Mouse (Mus musculus) embryo, embryonic 11.5 days (tissue): ENCODE results near the gene Exph5.

Experiments used
- DNase-seq: peaks from one replicate; pipeline ENCODE4 v3.0.0-alpha.2; 2012; ENCODE audit warnings: low read depth, low spot score

The Exph5 gene

DNA sequence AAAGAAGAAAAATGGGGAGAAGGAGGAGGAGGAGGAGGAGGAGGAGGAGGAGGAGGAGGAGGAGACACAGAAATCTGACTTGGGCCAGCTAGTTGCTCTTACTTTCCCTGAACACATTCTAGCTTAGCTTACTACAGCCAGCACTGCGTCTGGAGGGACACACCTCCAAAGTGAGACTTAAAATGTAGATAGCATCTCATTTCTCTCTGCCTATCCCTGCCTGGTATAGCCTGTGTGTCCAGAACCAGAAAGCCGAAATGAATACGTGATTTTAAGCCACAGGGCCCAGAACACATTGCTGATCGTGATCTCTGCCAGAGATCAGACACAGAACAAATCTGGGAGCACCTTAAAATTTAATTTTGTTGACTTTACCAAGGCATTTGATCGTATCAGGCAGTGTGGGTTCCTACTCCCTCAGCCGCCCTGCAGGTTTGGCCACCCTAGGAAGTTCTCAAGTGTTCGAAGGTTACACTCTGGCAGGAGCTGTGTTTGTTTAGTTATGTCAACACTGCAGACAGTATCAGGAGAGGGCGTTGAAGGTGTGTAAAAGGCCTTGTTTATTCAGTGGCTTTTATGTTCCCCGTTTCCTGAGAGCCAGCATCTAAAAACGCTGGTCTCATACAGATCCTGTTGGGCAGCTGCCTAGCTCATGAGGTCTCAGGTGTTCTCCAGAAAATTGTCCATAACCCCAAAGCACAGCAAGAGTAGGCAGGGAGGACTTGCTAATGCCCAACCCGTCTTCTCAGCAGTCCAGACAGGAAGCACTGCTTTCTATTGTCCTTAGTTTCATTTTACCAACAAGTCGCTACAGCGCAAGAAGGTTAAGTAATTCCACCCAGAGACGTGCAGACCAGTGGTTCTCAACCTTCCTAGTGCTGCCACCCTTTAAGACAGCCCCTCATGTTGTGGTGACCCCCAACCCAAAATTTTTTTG is 55.0 kb downstream of the Exph5 start:
- DNase-seq, result no peak

DNA sequence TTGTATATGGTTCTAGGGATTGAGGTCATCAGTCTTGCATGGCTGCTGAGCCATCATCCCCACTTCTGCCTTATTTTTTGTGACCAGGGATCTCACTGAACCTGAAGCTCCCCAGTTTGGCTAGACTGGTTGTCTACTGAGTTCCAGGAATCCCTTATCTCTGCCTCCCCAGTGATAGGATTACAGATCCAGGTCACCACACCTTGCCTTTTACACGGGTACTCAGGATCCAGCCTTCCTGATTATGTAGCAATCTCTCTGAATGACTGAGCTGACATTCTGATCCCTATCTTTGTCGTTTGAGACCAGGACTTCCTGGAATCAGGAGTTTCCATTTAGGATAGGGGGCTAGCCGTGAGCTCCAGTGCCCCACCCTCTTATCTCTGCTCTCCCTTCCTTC is 69.9 kb downstream of the Exph5 start:
- DNase-seq, result no peak

DNA sequence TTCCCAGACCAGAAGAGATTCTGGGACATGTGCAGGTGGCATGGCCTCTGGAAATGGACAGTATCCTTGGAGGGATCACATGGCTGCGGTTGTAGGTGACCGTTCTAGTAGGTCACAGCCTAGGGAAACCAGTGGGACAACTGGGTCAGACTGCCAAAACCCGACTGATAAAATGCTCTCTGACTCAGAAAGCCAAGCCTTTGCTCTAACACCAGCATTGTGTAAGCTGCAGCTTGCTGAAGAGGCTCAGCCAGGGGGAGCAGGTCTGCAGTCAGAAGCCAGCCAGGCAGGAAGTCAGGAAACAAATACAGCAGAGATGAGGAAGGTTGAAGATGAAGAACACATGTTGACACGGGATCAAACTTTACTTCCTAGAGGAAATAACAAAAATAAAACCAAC is 74.4 kb downstream of the Exph5 start:
- no peak for DNase-seq

DNA sequence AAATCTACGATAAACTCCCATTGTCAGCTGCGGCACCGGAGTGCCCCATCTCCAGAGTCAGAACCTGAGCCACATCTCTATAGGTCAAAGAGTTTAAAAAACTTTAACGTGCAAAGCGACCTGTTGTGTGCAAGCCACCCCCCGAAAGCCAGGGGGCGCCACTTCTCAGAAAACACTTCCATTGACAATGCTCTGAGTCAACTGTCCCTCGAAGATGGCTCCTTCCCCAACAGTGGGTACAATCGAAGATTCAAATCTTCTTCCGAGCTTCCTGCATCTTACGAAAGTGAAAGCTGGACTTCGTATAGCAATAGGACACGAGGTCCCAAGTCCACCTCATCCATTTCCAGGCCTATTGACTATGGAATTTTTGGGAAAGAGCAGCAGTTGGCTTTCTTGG is 75.3 kb downstream of the Exph5 start:
- no peak for DNase-seq

DNA sequence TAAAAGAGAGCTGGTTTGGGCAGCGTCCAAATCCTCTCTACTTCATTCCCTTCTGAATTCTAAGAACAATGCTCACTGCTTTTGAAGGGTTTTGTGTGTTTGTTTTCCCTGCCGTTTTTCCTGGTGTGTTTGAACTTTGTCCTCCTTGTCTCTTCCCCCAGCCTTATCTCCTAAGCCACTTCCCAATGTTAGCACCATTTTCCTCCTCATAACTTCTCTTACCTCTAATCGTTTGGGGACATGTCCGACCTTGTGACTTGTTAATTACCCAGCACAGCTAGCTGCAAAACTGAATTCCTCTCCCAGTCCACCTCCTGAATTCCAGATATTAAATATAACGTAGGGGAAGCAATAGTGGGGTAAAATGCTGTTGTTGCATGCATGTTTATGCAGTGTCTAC is 76.1 kb downstream of the Exph5 start:
- DNase-seq, result no peak

DNA sequence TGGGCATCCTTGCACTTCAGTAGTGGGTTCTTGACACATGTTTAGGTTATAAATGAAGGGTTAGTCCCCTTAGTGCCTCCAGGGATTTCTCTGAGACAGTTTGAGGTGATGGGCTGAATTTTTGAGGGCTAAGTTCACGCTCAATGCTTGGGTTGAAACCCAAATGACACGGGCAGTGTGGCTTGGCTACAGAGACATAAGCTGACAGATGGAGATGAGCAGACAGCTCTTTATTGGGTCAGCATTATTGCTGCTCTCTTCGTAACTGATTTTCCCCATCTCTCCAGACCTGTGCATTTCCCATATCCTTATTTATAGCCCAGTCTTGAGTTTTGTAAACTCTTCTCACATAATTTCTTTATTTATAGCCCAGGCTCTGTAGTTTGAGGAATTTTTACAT is 76.7 kb downstream of the Exph5 start:
- DNase-seq, result no peak

DNA sequence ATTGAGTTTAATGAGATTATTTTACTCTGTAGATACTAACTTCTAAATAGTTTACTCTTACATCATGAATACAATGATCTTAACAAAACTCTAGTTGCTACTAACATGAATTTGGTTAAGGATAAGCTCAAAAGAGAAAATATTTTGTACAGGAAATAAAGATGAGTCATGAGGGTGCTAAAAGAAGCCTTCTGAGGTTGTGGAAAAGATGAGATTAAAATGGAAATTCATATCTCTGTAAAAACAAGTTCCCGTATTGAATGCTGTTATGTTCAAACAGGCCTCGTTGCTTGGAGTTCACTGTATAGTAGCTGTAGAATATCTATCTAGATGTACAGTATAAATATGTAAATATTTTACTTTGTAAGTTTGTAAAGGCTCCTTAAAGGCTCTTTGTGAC is 79.1 kb downstream of the Exph5 start:
- DNase-seq, result no peak

DNA sequence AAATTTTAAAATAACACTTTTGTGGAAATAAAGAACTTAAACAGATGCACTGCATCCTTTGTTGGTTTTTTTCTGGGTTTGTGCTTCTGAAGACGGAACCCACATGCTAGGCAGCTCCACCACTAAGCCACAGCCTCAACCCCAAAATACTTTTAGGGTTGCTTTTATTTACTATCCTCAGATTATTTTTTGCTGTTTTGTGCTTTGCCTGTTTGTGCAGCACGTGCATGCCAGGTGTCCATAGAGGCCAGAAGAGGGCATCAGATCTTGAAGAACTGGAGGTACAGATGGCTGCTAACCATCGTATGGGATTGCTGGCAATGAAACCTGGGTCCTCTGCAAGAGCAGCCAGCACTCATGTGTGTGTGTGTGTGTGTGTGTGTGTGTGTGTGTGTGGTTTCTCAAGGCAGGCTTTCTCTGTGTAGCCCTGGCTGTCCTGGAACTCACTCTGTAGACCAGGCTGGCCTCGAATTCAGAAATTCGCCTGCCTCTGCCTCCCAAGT is 79.7 kb downstream of the Exph5 start:
- DNase-seq, result no peak

DNA sequence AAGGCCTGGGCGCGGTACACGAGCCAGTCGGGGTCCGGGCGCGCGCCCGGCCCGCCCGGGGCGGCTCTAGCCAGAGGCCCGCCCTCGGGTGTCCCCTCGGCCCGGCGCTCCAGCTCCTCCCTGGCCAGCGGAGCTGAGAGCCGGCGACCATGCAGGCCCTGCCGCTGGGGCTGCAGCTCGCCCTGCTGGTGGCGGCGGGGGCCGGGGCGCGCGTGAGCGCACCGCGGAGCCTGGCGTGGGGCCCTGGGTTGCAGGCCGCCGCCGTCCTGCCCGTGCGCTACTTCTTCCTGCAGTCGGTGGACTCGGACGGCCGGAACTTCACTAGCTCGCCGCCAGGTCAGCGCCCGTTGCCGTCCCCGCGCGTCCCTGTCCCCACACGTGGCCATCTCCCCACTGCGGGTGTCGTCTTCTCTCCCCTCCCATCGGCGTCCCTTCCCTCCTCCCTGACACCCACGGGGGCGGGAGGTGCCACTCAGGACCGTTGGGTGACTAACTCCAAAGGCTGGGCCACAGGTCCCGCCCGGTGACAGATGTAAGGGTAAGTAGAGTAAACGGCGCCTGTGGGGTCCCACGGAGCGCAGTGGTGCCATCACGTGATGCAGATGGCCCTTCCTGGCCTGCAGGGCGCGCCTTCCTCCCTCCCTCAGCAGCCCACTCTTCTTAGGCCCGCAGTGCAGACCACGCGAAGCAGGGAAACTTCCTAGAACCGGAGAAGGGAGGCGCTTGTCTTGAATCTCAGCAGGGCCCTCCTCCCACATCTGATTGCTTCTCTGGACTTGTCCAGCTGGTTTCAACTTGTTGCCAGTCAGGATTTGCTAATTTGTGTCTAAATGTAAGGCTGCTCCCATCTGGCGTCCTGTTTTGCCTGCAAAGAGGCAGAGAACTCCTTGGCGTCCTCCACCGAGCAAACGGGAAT is 82.7 kb downstream of the Exph5 start, which contains the start of gene Kdelc2:
Gene Kdelc2 (plus strand): TSS at position 75 of the 916 bp plus-strand sequence.
- DNase-seq, result peak; percentile 73

DNA sequence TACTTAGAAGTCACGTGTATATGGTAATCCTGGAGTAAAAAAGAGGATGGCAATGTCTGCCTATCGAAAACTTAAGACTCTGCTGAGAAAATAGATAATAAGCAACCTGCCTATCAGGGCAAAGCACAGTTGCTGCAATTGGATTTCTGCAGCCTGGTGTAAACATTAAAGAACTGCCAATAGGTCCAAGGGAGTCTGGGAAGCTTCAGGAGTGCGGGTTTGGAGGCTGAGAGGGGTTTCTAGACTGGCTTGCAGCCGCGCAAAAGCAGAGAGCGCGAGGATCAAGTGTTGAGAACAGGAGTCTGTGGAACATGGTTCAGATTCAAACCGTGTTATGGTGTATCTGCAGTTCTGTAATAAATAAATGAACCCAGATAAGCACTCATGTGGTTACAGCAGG is 83.4 kb downstream of the Exph5 start:
- DNase-seq, result no peak

DNA sequence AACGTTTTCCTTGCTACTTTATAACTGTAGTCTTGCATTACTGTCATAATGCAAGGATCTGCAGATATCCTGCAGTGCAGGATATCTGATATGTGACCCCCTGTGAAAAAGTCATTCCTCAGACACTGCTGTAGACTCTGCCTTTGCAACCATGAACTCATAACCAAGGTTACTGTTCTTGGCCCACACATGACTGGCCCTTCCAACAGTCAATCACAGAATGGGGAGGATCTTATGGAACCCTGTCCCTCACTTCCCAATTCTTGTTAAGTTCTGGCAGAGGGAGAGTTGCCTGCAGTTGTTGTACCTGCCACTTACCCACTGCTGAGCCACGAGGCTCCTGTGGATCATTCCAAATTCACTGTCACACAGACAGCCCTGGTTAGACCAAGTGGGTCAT is 86.0 kb downstream of the Exph5 start:
- DNase-seq, result no peak

DNA sequence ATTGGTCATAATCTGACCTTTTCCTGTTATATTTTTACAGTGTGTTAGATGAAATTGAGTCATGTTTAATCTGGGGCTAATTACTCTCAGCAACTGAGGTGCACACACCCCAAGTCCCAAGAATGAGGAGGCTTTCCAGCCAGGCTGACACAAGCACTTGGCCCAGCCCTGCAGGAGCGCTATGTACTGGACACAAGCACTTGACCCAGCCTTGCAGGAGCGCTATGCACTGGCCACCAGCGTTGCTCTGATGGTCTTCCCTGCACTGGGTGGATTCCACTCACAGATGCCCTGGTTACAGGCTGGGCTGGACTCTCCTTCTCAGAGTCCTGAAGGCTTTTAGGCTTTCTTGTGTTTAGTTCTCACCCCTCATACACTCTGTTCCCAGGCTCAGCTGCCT is 87.6 kb downstream of the Exph5 start:
- no peak for DNase-seq

DNA sequence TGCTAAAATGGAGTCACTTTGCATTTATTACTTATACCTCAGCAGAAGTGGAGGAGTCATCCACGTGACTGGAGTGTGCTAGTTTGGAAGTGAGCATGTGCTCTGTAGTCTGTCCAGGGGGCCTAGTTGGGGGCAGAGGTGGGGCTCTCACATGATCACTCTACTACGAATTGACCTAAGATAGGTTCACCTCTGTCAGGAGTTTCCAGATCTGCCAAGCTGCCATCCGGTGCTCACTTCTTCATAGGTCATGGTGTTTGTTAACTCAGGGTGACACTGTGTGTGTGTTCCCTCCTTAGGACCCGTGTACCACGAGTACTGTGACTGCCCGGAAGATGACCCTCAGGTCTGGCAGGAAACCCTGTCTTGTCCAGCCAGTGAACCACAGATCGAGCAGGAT is 88.7 kb downstream of the Exph5 start:
- no peak for DNase-seq

DNA sequence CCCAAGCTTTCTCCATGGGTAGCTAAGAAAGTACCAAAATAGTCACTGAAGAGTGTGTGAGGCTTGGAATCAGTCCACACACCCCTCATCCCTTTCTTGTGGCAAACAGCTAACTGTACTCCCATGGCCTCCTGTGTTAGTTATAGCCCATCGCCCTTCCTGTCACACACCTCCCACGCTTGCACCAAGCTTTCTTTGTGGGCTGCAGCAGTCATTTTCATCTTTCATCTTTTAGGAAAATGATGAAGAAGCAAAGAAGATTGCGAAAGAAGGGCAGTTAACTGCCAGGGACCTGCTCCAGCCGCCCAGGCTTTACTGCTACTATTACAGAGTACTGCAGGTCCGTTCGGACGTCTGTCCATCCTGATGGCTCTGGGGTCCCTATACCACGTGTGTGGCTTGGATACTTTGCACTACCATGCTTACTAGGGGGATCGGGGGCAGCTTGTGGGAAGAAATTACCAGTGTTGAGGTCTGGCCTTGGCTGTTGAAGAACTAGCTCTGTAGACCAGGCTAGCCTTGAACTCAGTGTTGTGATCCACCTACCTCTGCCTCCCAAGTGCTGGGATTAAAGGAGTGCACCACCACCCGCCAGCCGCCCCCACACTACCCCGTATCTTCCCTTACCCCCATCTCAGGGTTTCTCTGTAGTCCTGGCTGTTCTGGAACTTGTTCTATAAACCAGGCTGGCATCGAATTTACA is 96.4 kb downstream of the Exph5 start:
- DNase-seq, result no peak

DNA sequence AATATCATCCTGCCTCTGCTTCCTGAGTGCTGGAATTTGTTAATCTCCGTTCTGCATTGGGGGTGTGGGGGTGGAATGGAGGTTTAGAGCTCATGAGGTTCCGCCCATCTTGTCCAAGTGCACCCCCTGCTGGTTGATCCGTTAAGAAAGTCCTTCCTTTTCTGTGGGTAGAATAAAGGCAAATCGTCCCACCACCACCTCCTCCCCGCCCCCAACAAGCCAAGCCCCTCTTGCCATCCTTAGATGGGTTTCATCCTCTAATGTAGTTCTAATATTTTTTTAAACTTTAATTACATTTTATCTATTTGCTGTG is 96.9 kb downstream of the Exph5 start:
- DNase-seq, result peak; percentile 46

DNA sequence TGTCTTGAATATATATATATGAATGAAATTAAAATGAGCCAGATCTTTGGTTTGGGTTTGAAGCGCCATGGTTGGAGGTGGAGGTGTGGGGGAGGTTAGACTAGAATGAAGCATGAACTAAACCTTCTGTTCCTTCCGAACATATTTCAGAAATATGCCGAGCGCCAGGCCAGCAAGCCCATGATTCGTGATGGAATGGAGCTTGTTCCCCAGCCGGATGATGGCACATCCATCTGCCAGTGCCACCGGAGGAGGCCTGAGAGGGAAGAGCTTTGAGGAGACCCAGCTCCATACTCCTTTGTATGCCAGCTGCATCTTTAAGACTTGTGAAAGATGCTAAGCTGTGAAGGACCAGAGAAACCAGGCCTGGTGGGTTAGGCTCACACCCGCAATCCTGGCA is 98.1 kb downstream of the Exph5 start:
- DNase-seq, result no peak

DNA sequence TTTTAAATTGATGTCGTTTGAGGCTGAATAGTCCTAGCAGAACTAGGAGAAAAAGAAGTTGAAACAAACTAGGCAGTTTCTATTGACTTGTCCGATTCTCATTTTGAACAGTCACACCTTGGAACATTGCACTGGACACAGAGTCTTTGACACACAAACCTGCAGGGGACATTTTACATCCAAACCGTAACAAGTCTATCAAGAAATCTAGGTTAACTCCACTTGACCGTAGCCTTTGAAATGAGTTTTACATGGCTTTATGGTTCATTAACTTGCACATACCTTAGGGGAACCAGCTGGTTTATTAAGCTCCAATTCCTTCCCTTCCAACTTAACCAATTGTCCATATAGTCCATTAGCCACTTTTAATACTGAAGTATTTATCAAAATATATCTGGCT is 99.2 kb downstream of the Exph5 start:
- no peak for DNase-seq

DNA sequence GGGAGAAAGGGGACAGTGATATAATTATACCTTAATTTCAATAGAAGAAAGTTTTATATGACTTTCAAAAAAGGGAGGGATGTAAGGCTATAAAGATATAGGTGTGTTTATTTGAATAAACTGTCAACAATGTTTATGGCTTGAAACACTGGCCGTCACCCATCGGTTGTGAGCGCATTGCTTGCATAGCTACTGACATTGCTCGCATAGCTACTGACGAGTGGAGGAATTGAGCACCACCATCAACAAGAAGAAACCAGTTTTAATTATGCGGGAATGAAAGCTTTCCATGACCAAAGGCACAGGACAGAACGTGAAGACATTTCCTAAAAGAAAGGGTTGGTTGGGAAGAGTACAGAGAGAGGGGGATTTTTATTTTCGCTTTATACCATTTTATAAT is 99.7 kb downstream of the Exph5 start:
- DNase-seq, result no peak

DNA sequence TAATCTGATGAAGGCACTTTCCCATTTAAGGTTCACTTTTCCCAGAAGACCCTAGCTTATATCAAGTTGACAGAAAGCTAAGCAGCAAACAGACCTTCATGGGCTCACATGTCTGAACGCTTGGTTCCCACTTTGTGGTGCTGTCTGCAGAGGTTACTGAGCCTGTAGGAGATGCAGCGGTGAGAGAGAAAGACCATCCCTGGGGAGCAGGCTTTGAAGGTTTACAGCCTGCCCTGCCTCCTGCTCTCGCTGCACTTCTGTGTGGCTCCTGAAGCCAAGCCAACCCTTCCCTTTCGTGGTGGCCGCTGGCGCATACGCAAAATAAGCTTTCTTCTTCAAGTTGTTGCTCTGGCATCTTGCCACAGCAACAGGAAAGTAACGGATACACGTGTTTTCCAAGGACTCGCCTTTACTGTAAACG is 100.8 kb downstream of the Exph5 start, which contains the start of gene 4930550C14Rik:
Gene 4930550C14Rik (plus strand): TSS at position 35 of the 421 bp plus-strand sequence.
- DNase-seq, result no peak

DNA sequence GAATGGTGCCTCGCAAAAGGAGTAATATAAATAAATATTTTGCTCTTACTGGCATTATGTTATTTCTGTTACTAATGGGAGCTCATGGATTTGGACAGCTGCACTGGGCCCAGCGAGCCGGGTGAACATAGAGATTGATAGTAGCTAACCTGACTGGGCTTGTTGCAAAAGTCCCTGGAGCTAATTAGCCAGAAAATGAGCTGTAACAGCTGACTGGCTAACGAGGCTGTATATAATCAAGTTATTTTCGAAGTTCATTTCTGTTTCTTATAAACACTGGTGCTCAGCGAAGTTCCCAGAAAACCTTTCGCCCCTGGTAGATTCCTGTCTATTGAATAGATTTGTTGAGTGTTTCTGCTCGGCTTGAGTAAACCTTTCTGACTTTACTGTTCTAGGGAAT is 101.5 kb downstream of the Exph5 start:
- no peak for DNase-seq

DNA sequence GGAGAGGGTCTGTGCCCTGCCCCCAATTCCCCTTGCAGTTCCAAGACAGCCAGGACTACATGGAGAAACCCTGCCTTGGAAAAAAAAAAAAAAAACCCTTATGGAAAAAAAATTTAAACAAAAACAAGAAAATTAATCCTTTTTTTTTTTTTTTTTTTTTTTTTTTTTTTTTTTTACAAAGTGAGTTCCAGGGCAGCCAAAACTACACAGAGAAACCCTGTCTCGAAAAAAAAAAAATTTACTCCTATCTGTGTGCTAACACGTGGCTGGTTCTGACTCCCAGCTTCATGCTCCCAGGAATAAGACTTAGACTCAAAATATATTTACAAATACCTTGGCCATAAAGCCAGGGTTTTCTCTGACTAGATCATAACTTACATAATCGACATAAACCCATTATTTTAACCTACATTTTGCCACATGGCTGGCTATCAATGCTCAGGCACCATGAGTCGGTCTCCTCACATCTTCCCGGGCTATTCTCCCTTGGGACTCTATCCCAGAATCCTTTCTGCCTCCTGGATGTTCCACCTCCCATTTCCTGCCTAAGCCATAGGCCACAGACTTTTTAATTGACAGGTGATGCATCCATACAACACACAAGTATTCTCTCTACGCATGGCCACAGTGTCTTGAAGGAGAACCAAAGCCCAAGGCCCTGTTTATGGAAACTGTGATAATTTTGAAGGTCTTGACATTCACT is 102.7 kb downstream of the Exph5 start:
- no peak for DNase-seq
